Mouse (Mus musculus) heart, adult 2 months (tissue): Measurements from ENCODE around the gene Ttk.
A peak's percentile ranks its signal among the peaks of the same experiment; 100 is the strongest.

Experiments
- CTCF ChIP-seq: fragments of 200-600 bp; IDR thresholded peaks from 2 replicates; pipeline ENCODE4 v1.8.1; 2022; ENCODE audit warnings: antibody characterized with exemption, mild to moderate bottlenecking, moderate library complexity
- POLR2A ChIP-seq: fragments of 200-500 bp; IDR thresholded peaks from 2 replicates; pipeline ENCODE4 v1.6.1; 2011; ENCODE audit warnings: mild to moderate bottlenecking, low read depth, low read length, control low read depth; ENCODE audit not compliant: insufficient read depth

DNA sequence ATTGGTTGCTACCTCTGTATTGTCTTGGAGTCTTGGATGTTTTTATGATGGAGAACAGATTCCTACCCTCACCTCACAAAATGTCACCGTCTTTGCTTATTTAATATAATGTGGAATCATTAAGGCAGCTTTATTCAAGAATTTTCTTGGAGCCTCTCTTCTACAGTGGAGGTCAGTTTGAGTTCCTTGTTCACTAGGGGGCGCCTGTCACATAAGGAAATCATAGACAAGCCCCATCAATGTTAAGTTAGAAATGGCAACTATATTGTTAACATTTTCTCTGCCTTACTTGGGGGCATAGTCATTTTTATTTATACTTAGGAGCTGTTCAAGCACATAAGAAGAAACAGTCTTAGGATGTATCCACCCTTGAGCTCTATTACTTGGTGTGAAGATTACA, 26.9 kb upstream of the Ttk start:
- peak; percentile 81 for TF ChIP-seq CTCF
- TF ChIP-seq POLR2A: no peak
